Mouse (Mus musculus): ENCODE results near the gene Mapre3. TPM values are rescaled to one million over a fixed set of nuclear protein-coding genes. Genes with fewer than 3 reads are reported as not detected.
A peak's percentile ranks its signal among the peaks of the same experiment; 100 is the strongest.

Gene Mapre3
- polyA plus RNA-seq, 1 experiment from 2014 or later = 64.1 TPM

GRCm38 (mm10) chr5:30887858-30888336 lies 73.5 kb downstream of the Mapre3 start:
- H3K36me3 ChIP-seq (ENCODE audit: poor library complexity, severe bottlenecking) = peaks cover 25% of the 10 kb centered on the region
- peak overlapping the region; percentile 83 for H3K4me3 ChIP-seq
- H3K4me2 ChIP-seq = peak overlapping the region; percentile 76
- under 1% methylated on average over 28 of the region's 28 CpGs for WGBS
- peaks cover 23% of the 10 kb centered on the region for H3K4me1 ChIP-seq
- ATAC-seq = peak; percentile 89
- peak overlapping the region; percentile 87 for H3K9ac ChIP-seq
- H3K27ac ChIP-seq = peak overlapping the region; percentile 98
- no peaks in the 10 kb centered on the region for H3K9me3 ChIP-seq (replicated peaks)
- H3K27me3 ChIP-seq = no peaks in the 10 kb centered on the region

GRCm38 (mm10) chr5:30888337-30889087 lies 74.1 kb downstream of the Mapre3 start, which contains the start of gene Agbl5:
Gene Agbl5, plus strand, starts transcription at chr5:30888694.
- Histone ChIP-seq H3K27ac (peak within 1 kb of the TSS; percentile 98), H3K9me3 (replicated peaks) (no peaks in the 10 kb centered on the region), H3K4me2 (peak within 1 kb of the TSS; percentile 76), H3K27me3 (no peaks in the 10 kb centered on the region), H3K4me3 (peak within 1 kb of the TSS; percentile 83), H3K36me3 (ENCODE audit: poor library complexity, severe bottlenecking) (peaks cover 31% of the 10 kb centered on the region), H3K4me1 (peaks cover 23% of the 10 kb centered on the region), H3K9ac (peak within 1 kb of the TSS; percentile 87)
- peak; percentile 94 for ATAC-seq
- WGBS = under 1% methylated on average over 40 of the region's 42 CpGs

DNA sequence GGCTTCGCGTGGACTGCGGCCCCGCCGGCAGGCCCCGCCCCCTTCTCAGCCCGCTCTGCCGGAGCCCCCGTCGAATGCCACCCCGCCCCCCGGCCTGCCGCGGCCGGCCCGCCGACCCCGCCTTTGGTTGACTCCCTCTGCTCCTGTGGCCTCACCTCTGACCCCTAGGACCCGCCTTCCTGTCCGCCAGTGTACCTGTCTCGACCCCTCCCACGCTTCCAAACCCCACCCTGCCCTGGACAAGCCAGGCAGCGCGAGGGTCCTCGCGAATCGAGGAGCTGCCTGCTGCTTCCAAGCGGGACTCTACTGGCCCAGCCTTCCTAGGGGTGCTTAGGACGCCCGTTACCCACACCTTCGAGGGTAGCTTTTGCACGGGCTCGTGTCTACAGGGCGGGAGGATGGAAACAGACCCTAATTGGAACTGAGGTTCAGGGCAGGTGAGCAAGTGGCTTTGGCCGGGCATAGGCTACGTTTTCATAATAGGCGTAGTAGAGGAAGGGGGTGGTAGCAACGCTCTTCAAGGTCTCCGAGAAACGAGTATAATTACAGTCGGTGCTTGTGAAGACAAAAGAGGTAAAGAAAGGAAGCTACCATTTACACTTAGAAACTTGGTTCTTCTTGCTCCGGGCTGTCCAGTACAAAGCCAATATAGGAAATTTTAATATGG lies 74.8 kb downstream of the Mapre3 start:
- Histone ChIP-seq H3K9ac (peak overlapping the region; percentile 87), H3K36me3 (ENCODE audit: poor library complexity, severe bottlenecking) (peaks cover 38% of the 10 kb centered on the region), H3K27me3 (no peaks in the 10 kb centered on the region), H3K9me3 (replicated peaks) (no peaks in the 10 kb centered on the region), H3K4me3 (peak overlapping the region; percentile 83), H3K4me2 (peak overlapping the region; percentile 76), H3K27ac (peak overlapping the region; percentile 98), H3K4me1 (peaks cover 23% of the 10 kb centered on the region)
- peak; percentile 16; the same call in 1 of the 2 replicates for ATAC-seq
- 1% methylated on average over 21 of the region's 42 CpGs for WGBS

GRCm38 (mm10) chr5:30890375-30890774 lies 75.9 kb downstream of the Mapre3 start:
- H3K4me3 ChIP-seq = peak overlapping the region; percentile 83
- no peak for ATAC-seq
- H3K4me2 ChIP-seq = peak overlapping the region; percentile 76
- peak overlapping the region; percentile 87 for H3K9ac ChIP-seq
- peaks cover 23% of the 10 kb centered on the region for H3K4me1 ChIP-seq
- WGBS = 92% methylated on average over 7 of the region's 7 CpGs
- H3K9me3 ChIP-seq (replicated peaks) = no peaks in the 10 kb centered on the region
- peaks cover 49% of the 10 kb centered on the region for H3K36me3 ChIP-seq (ENCODE audit: poor library complexity, severe bottlenecking)
- H3K27ac ChIP-seq = no peak overlapping the region
- H3K27me3 ChIP-seq = no peaks in the 10 kb centered on the region

GRCm38 (mm10) chr5:30901860-30902259 lies 87.4 kb downstream of the Mapre3 start:
- no peak overlapping the region for H3K4me3 ChIP-seq
- H3K36me3 ChIP-seq (ENCODE audit: poor library complexity, severe bottlenecking) = peaks cover 79% of the 10 kb centered on the region
- no peak overlapping the region for H3K4me2 ChIP-seq
- H3K9me3 ChIP-seq (replicated peaks) = no peaks in the 10 kb centered on the region
- no peak overlapping the region for H3K27ac ChIP-seq
- no peaks in the 10 kb centered on the region for H3K27me3 ChIP-seq
- no peak for ATAC-seq
- 93% methylated on average over 5 of the region's 5 CpGs for WGBS
- H3K4me1 ChIP-seq = peaks cover 18% of the 10 kb centered on the region
- no peak overlapping the region for H3K9ac ChIP-seq

- peaks cover 35% of the 10 kb centered on the region for H3K36me3 ChIP-seq (ENCODE audit: poor library complexity, severe bottlenecking)
- ATAC-seq = peak; percentile 97
- H3K9ac ChIP-seq = peak within 1 kb of the TSS; percentile 86
- no peaks in the 10 kb centered on the region for H3K9me3 ChIP-seq (replicated peaks)
- WGBS = under 1% methylated on average over 58 of the region's 58 CpGs
- peak within 1 kb of the TSS; percentile 65 for H3K27ac ChIP-seq
- H3K27me3 ChIP-seq = no peaks in the 10 kb centered on the region
- peaks cover 41% of the 10 kb centered on the region for H3K4me1 ChIP-seq
- peak within 1 kb of the TSS; percentile 79 for H3K4me3 ChIP-seq
- peak within 1 kb of the TSS; percentile 97 for H3K4me2 ChIP-seq
These were observed 93.1 kb downstream of the Mapre3 start, which contains the start of gene Ost4 for GRCm38 (mm10) chr5:30907413-30908059. Gene Ost4, minus strand, starts transcription at chr5:30907788.

DNA sequence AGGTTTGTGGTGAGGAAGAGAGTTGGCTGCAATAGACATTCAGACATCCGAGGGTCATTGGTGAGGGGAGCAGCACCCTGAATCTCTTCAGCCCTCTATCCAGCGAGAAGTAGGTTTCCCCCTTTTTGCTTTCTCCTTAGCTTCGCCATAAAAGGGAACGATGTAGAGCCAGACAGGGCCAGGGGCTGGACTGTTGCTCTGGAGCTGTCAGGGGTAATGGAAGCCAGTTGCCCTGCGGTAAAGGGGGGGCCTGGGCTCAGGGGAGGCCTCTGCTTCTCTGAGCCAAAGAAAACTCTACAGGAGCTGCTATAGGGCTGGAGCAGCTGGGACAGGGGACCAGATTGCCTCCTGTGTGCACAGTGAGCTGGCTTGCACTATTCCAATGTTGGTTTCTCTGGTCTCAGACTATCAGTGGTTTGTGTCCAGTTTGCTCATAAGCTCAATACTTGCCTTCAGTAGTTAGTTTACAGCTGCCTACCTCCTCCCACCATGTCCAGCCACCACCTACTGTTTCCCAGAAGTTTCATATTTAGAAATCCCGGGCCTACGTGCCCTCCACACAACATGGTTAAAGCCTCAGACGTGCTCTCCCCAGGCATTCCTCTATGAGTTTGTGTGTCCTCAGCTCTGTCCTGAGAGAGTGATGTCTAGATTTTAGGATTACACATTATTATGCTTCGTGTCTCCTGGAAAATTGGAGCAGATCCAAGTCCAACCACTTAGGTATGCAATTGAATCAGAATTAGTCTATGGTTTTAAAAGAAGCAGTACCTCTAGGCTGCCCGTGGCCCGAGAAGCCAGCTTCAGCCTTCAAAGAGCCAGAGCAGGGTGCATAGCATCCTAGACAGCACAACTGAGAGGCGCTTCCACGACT lies 94.2 kb downstream of the Mapre3 start:
- H3K4me3 ChIP-seq = peak overlapping the region; percentile 79
- 56% methylated on average over 13 of the region's 13 CpGs for WGBS
- peak overlapping the region; percentile 51; the same call in 1 of the 2 replicates for H3K27ac ChIP-seq
- peaks cover 24% of the 10 kb centered on the region for H3K36me3 ChIP-seq (ENCODE audit: poor library complexity, severe bottlenecking)
- H3K4me2 ChIP-seq = peak overlapping the region; percentile 97
- no peaks in the 10 kb centered on the region for H3K27me3 ChIP-seq
- H3K4me1 ChIP-seq = peaks cover 53% of the 10 kb centered on the region
- no peak for ATAC-seq
- H3K9me3 ChIP-seq (replicated peaks) = no peaks in the 10 kb centered on the region
- peak overlapping the region; percentile 86; the same call in 1 of the 2 replicates for H3K9ac ChIP-seq

- Histone ChIP-seq H3K9ac (no peak overlapping the region), H3K36me3 (ENCODE audit: poor library complexity, severe bottlenecking) (peaks cover 18% of the 10 kb centered on the region), H3K9me3 (replicated peaks) (no peaks in the 10 kb centered on the region), H3K4me1 (peaks cover 55% of the 10 kb centered on the region), H3K4me2 (no peak overlapping the region), H3K27ac (no peak overlapping the region), H3K4me3 (no peak overlapping the region), H3K27me3 (no peaks in the 10 kb centered on the region)
- WGBS = 70% methylated on average over 7 of the region's 7 CpGs
- no peak for ATAC-seq
These were observed 94.8 kb downstream of the Mapre3 start for GRCm38 (mm10) chr5:30909300-30909659.

DNA sequence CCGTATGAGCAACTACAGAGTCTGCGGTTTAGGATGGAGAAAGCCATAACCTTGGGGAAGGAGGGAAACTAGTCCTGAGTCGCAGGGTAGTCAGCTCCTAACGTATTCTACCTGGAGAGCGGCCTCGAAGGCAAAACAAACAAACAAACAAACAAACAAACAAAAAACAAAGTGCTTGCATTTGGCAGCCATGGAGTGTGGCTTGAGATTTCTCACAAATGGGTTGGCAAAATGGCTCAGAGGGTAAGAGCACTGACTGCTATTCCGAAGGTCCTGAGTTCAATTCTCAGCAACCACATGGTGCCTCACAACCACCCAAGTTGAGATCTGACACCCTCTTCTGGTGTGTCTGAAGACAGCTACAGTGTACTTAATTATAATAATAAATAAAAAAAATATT lies 95.4 kb downstream of the Mapre3 start:
- no peaks in the 10 kb centered on the region for H3K27me3 ChIP-seq
- no peak for ATAC-seq
- peaks cover 55% of the 10 kb centered on the region for H3K4me1 ChIP-seq
- no peak overlapping the region for H3K27ac ChIP-seq
- H3K4me3 ChIP-seq = no peak overlapping the region
- peaks cover 12% of the 10 kb centered on the region for H3K36me3 ChIP-seq (ENCODE audit: poor library complexity, severe bottlenecking)
- H3K4me2 ChIP-seq = no peak overlapping the region
- no peaks in the 10 kb centered on the region for H3K9me3 ChIP-seq (replicated peaks)
- WGBS = 82% methylated on average over 7 of the region's 7 CpGs
- H3K9ac ChIP-seq = no peak overlapping the region

DNA sequence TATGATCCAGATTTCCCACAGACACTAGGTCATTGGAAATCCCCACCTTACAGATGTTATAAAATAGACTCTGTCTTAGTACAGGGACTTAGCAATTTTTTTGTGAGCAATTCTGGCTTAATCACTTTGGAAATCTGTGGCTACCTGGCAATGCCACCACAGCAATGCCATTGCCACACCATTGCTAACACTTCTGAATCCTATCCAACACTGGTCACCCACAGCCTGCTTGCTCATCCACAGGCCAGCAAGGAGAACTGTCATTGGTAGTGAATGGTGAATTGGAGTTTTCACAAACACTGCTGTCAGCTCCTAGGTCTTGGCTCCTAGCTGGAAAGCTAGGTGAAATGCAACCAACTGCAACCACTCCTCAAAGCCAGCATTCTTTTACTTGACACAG lies 96.0 kb downstream of the Mapre3 start:
- Histone ChIP-seq H3K4me1 (peaks cover 54% of the 10 kb centered on the region), H3K4me2 (no peak overlapping the region), H3K9ac (no peak overlapping the region), H3K36me3 (ENCODE audit: poor library complexity, severe bottlenecking) (peaks cover 6% of the 10 kb centered on the region; the same call in 1 of the 2 replicates), H3K27ac (no peak overlapping the region), H3K4me3 (no peak overlapping the region), H3K27me3 (no peaks in the 10 kb centered on the region), H3K9me3 (replicated peaks) (no peaks in the 10 kb centered on the region)
- ATAC-seq = no peak

DNA sequence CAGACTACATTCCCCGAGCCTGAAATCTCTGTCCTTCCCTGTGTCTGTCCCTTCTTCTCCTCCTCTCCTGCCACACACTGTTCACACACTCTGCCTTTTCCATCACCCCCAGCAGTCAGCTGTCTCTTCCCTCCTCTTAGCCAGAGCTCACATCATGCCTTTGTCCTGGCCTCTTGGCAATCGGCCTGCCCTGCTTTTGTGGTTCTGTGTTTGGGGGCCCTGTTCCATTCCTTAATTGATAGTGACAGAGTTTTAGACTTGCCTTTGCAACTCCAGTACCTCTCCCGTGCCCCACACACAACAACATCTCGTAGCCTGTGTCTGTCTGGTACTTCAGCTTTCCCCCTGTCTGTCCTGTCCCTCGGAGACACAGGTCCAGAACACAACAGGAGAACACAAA lies 97.7 kb downstream of the Mapre3 start:
- no peak overlapping the region for H3K4me2 ChIP-seq
- H3K4me1 ChIP-seq = peaks cover 46% of the 10 kb centered on the region
- H3K4me3 ChIP-seq = no peak overlapping the region
- H3K9ac ChIP-seq = no peak overlapping the region
- no peaks in the 10 kb centered on the region for H3K9me3 ChIP-seq (replicated peaks)
- peak overlapping the region; percentile 70 for H3K27ac ChIP-seq
- ATAC-seq = no peak
- no peaks in the 10 kb centered on the region for H3K27me3 ChIP-seq
- WGBS = 37% methylated on average over 5 of the region's 5 CpGs
- H3K36me3 ChIP-seq (ENCODE audit: poor library complexity, severe bottlenecking) = no peaks in the 10 kb centered on the region

Measured in forebrain, embryonic 13.5 days (tissue).